Mouse (Mus musculus): ENCODE results near the gene Ifngr1. TPM values are rescaled to one million over a fixed set of nuclear protein-coding genes. Genes with fewer than 3 reads are reported as not detected.
"Not testable (repeated sequence)": the region's sequence is repeated elsewhere in the genome, so short reads cannot be mapped to it uniquely, and the experiment has no call there.

Ifngr1 gene
- polyA plus RNA-seq, 1 experiment from 2014 or later = 72.9 TPM

DNA sequence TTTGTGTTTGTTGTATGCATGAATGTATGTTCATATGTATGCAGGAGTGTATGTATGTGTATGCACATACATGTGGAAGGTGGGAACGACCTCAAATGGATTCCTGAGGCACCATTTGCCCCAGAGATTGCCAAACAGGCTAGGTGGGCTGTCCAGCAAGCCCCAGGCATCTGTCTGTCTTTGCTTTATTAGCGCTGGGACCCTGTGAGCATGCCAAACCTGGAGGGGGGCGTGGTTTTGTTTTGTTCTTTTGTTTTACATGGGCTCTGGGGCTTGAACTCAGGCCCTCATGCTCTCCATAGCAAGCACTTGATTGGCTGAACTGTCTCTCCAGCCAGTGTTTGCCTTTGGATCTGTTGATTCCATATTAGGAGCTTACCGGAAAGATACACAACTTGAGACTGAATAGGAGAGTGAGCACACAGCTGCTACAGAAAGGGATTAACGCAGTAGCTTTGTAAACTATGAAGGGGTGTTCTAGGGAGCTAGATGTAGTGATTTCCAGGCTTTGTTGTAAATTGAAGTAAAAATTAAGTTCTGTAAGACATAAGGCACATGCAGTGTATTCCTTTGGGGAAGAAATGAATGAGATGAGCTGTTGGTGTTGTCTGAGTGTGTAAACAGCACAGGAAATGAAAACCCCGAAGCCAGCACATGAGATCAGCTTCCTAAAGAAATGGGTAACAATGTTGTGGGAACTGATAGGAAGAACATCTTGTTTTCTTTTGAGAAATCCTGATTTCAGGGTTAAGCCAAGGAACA lies 7.8 kb downstream of the Ifngr1 start:
- no peak for TF ChIP-seq EP300 (optimal IDR thresholded peaks at IDR 0.05)
- H3K36me3 ChIP-seq (ENCODE audit: control insufficient read depth, insufficient read depth, low read length) = peaks cover 28% of the 10 kb centered on the region
- DNase-seq (ENCODE audit: low spot score) (no peak), ATAC-seq (ENCODE audit: low FRiP score, low TSS enrichment) (no peak)
- no peaks in the 10 kb centered on the region for H3K9me3 ChIP-seq (ENCODE audit: control insufficient read depth, low read length)
- no peak overlapping the region for H3K9ac ChIP-seq (ENCODE audit: low read length)
- WGBS = 53% methylated on average over 6 of the region's 6 CpGs
- H3K27me3 ChIP-seq (ENCODE audit: control insufficient read depth, insufficient read depth, low read length) = no peaks in the 10 kb centered on the region
- H3K4me2 ChIP-seq (replicated peaks; ENCODE audit: low read depth) = no peak overlapping the region
- H3K27ac ChIP-seq (replicated peaks) = peak overlapping the region; percentile 5; the same call in 1 of the 2 replicates
- H3K4me3 ChIP-seq (ENCODE audit: low read depth, low read length) = no peak overlapping the region
- 0 out of 2 replicates have a peak, but pooled peaks cover 2% of the 10 kb centered on the region for H3K4me1 ChIP-seq (replicated peaks; ENCODE audit: control insufficient read depth, insufficient read depth)

DNA sequence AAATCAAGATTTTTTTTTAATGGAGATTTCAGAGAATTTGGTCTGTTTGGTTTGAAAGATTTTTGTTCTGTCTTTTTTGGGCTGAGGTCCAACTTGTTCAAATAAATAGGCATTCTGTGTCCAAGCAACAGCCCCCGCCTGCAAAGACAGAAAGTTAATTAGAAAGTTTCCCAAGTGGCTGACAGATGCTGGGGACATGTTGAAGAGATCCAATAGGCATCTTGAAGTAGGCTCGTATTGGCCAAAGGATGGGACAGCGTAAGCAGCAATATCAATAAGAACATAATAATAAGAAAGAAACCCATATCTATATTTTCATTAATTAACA lies 8.3 kb downstream of the Ifngr1 start:
- no peak overlapping the region for H3K27ac ChIP-seq (replicated peaks)
- H3K9me3 ChIP-seq (ENCODE audit: control insufficient read depth, low read length) = no peaks in the 10 kb centered on the region
- ATAC-seq (ENCODE audit: low FRiP score, low TSS enrichment) = no peak
- no peak overlapping the region for H3K9ac ChIP-seq (ENCODE audit: low read length)
- H3K4me2 ChIP-seq (replicated peaks; ENCODE audit: low read depth) = no peak overlapping the region
- DNase-seq (ENCODE audit: low spot score) = no peak
- 71% methylated on average over 3 of the region's 3 CpGs for WGBS
- TF ChIP-seq EP300 (optimal IDR thresholded peaks at IDR 0.05) = no peak
- no peak for TF ChIP-seq CTCF (IDR thresholded peaks at IDR 0.05; ENCODE audit: low read depth)
- H3K4me1 ChIP-seq (replicated peaks; ENCODE audit: control insufficient read depth, insufficient read depth) = 0 out of 2 replicates have a peak, but pooled peaks cover 2% of the 10 kb centered on the region
- H3K27me3 ChIP-seq (ENCODE audit: control insufficient read depth, insufficient read depth, low read length) = no peaks in the 10 kb centered on the region
- peaks cover 31% of the 10 kb centered on the region for H3K36me3 ChIP-seq (ENCODE audit: control insufficient read depth, insufficient read depth, low read length)
- no peak overlapping the region for H3K4me3 ChIP-seq (ENCODE audit: low read depth, low read length)

DNA sequence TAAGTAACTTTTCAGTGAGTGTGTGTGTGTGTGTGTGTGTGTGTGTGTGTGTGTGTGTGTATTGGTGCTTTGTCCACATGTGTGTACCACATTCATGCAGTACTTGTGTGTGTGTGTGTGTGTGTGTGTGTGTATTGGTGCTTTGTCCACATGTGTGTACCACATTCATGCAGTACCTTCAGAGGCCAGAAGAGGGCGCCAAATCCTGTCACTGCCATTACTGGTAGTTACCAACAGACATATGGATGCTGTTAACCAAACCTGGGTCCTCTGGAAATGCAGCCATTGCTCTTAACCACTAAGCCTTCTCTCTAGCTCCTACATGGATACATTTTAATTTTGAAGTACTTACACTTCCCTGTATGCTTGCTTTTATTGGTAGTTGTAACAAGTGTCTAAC lies 9.8 kb downstream of the Ifngr1 start:
- H3K36me3 ChIP-seq (ENCODE audit: control insufficient read depth, insufficient read depth, low read length) = peaks cover 40% of the 10 kb centered on the region
- not testable (repeated sequence) for DNase-seq (ENCODE audit: low spot score)
- 29% methylated on average over 1 of the region's 1 CpGs for WGBS

DNA sequence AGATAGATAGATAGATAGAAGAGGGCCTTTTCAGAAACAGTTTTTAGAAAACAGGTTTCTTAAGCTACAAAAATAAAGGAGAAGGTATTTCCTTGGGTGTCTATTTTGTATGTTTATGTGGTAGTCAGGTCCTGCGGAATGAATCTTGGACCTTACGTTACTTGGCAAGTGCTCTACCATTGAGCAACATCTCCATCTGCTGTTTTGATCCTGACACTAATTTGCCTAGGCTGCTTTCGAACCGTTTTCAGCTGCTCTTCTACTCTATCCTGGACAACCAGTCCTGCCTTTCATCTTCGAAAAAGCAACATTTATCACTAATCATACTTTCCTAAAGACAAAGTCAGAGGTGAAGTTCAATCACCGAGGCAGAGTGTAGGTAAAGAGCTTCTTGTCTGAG lies 11.5 kb downstream of the Ifngr1 start:
- TF ChIP-seq EP300 (optimal IDR thresholded peaks at IDR 0.05) (no peak), CTCF (IDR thresholded peaks at IDR 0.05; ENCODE audit: low read depth) (peak; percentile 17; the same call in 1 of the 2 replicates)
- Histone ChIP-seq H3K9ac (ENCODE audit: low read length) (no peak overlapping the region), H3K4me2 (replicated peaks; ENCODE audit: low read depth) (no peak overlapping the region), H3K9me3 (ENCODE audit: control insufficient read depth, low read length) (no peaks in the 10 kb centered on the region), H3K4me3 (ENCODE audit: low read depth, low read length) (no peak overlapping the region), H3K27ac (replicated peaks) (no peak overlapping the region), H3K36me3 (ENCODE audit: control insufficient read depth, insufficient read depth, low read length) (peaks cover 49% of the 10 kb centered on the region), H3K4me1 (replicated peaks; ENCODE audit: control insufficient read depth, insufficient read depth) (0 out of 2 replicates have a peak, but pooled peaks cover 2% of the 10 kb centered on the region), H3K27me3 (ENCODE audit: control insufficient read depth, insufficient read depth, low read length) (no peaks in the 10 kb centered on the region)
- WGBS = 84% methylated on average over 6 of the region's 6 CpGs
- no peak for DNase-seq (ENCODE audit: low spot score)
- ATAC-seq (ENCODE audit: low FRiP score, low TSS enrichment) = no peak

More for the DNA sequence above, 9.8 kb downstream of the Ifngr1 start:
- not testable (repeated sequence) for H3K27ac ChIP-seq (replicated peaks); H3K4me1 ChIP-seq (replicated peaks; ENCODE audit: control insufficient read depth, insufficient read depth); H3K9ac ChIP-seq (ENCODE audit: low read length); H3K9me3 ChIP-seq (ENCODE audit: control insufficient read depth, low read length); H3K4me2 ChIP-seq (replicated peaks; ENCODE audit: low read depth); H3K27me3 ChIP-seq (ENCODE audit: control insufficient read depth, insufficient read depth, low read length); ATAC-seq (ENCODE audit: low FRiP score, low TSS enrichment); H3K4me3 ChIP-seq (ENCODE audit: low read depth, low read length)
- peak; percentile 72 for TF ChIP-seq CTCF (IDR thresholded peaks at IDR 0.05; ENCODE audit: low read depth)

DNA sequence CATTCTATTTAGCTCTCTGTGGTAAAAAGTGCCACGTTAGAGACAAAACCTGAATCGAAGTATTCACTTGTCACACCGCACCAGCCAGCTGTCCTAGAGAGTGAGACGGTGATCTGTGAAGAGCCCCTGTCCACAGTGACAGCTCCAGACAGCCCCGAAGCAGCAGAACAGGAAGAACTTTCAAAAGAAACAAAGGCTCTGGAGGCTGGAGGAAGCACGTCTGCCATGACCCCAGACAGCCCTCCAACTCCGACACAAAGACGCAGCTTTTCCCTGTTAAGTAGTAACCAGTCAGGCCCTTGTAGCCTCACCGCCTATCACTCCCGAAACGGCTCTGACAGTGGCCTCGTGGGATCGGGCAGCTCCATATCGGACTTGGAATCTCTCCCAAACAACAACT lies 17.4 kb downstream of the Ifngr1 start:
- Histone ChIP-seq H3K4me3 (ENCODE audit: low read depth, low read length) (no peak overlapping the region), H3K9me3 (ENCODE audit: control insufficient read depth, low read length) (no peaks in the 10 kb centered on the region), H3K4me2 (replicated peaks; ENCODE audit: low read depth) (no peak overlapping the region), H3K36me3 (ENCODE audit: control insufficient read depth, insufficient read depth, low read length) (peaks cover 36% of the 10 kb centered on the region), H3K27me3 (ENCODE audit: control insufficient read depth, insufficient read depth, low read length) (no peaks in the 10 kb centered on the region), H3K9ac (ENCODE audit: low read length) (no peak overlapping the region), H3K27ac (replicated peaks) (no peak overlapping the region), H3K4me1 (replicated peaks; ENCODE audit: control insufficient read depth, insufficient read depth) (no peaks in the 10 kb centered on the region)
- no peak for TF ChIP-seq EP300 (optimal IDR thresholded peaks at IDR 0.05)
- no peak for TF ChIP-seq CTCF (IDR thresholded peaks at IDR 0.05; ENCODE audit: low read depth)
- WGBS = 78% methylated on average over 14 of the region's 14 CpGs
- no peak for DNase-seq (ENCODE audit: low spot score)
- no peak for ATAC-seq (ENCODE audit: low FRiP score, low TSS enrichment)

DNA sequence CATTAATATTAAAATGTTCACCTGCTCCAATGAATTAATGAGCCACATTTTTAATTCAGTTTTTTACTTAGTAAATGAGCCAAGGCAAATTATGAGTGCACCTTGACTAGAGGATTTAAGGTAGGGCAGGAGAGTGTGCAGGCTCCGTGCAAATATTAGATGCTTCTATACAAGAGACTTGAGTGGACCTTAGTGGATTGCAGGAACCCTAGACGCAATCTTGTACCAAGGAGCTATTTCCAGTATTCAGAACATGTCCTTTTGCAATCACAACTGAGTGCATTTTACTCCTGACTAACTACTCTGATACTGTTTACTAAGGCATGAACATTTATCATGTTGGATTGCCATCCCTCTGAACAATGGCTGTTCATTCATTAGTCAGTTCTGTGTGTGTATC lies 19.9 kb downstream of the Ifngr1 start:
- TF ChIP-seq CTCF (IDR thresholded peaks at IDR 0.05; ENCODE audit: low read depth) = no peak
- TF ChIP-seq EP300 (optimal IDR thresholded peaks at IDR 0.05) = no peak
- no peak overlapping the region for H3K9ac ChIP-seq (ENCODE audit: low read length)
- DNase-seq (ENCODE audit: low spot score) = no peak
- 36% methylated on average over 2 of the region's 2 CpGs for WGBS
- peaks cover 21% of the 10 kb centered on the region for H3K36me3 ChIP-seq (ENCODE audit: control insufficient read depth, insufficient read depth, low read length)
- H3K4me1 ChIP-seq (replicated peaks; ENCODE audit: control insufficient read depth, insufficient read depth) = no peaks in the 10 kb centered on the region
- H3K9me3 ChIP-seq (ENCODE audit: control insufficient read depth, low read length) = no peaks in the 10 kb centered on the region
- H3K4me3 ChIP-seq (ENCODE audit: low read depth, low read length) = no peak overlapping the region
- no peak for ATAC-seq (ENCODE audit: low FRiP score, low TSS enrichment)
- no peaks in the 10 kb centered on the region for H3K27me3 ChIP-seq (ENCODE audit: control insufficient read depth, insufficient read depth, low read length)
- no peak overlapping the region for H3K27ac ChIP-seq (replicated peaks)
- no peak overlapping the region for H3K4me2 ChIP-seq (replicated peaks; ENCODE audit: low read depth)

Data from stomach, postnatal 0 days (tissue).